Mouse (Mus musculus) macrophage (primary cell): ENCODE results near the gene Aatf. TPM values are rescaled to one million over a fixed set of nuclear protein-coding genes. Genes with fewer than 3 reads are reported as not detected.

Experiments used
- H3K27ac ChIP-seq: fragments of 350-480 bp; formaldehyde crosslinking; 2 replicates; pipeline ENCODE4 v1.9.0; 2021
- H3K36me3 ChIP-seq: fragments of 350-480 bp; formaldehyde crosslinking; 2 replicates; pipeline ENCODE4 v1.9.0; 2021; ENCODE audit errors: inconsistent target
- H3K4me3 ChIP-seq: fragments of 350-480 bp; formaldehyde crosslinking; 2 replicates; pipeline ENCODE4 v1.9.0; 2021; ENCODE audit errors: inconsistent target
- H3K79me2 ChIP-seq: fragments of 350-480 bp; formaldehyde crosslinking; 2 replicates; pipeline ENCODE4 v1.9.0; 2021; ENCODE audit errors: inconsistent target
- WGBS: methylation state at CpG from one replicate; pipeline ENCODE4 v1.1.7; 2026; ENCODE audit warnings: inconsistent platforms; ENCODE audit not compliant: missing documents; 5-methylcytosine and 5-hydroxymethylcytosine counted together
- polyA plus RNA-seq: library from polyadenylated mRNA; stranded (reverse); fragments of 250-400 nt; gene quantifications from 3 replicates; pipeline ENCODE4 v1.2.4, GENCODE M21; 2018; ENCODE audit warnings: inconsistent platforms

The Aatf gene
- polyA plus RNA-seq, 1 experiment from 2014 or later = 42.5 TPM

- 19% methylated on average over 14 of the region's 14 CpGs for WGBS
- Histone ChIP-seq H3K27ac (no peak overlapping the region), H3K4me3 (no peak overlapping the region), H3K79me2 (peaks cover 11% of the 10 kb centered on the region), H3K36me3 (no peaks in the 10 kb centered on the region)
Observed at GRCm38 (mm10) chr11:84516501-84517240, 3.3 kb upstream of the Aatf start.

- Histone ChIP-seq H3K27ac (no peak overlapping the region), H3K4me3 (no peak overlapping the region), H3K36me3 (peaks cover 16% of the 10 kb centered on the region), H3K79me2 (peaks cover 11% of the 10 kb centered on the region)
- WGBS = 92% methylated on average over 1 of the region's 1 CpGs
Observed at GRCm38 (mm10) chr11:84512031-84512430, 1.3 kb downstream of the Aatf start.

GRCm38 (mm10) chr11:84504296-84504695, 9.0 kb downstream of the Aatf start:
- Histone ChIP-seq H3K36me3 (peaks cover 22% of the 10 kb centered on the region), H3K4me3 (no peak overlapping the region), H3K79me2 (no peaks in the 10 kb centered on the region), H3K27ac (no peak overlapping the region)
- WGBS = 100% methylated on average over 1 of the region's 1 CpGs

- peaks cover 14% of the 10 kb centered on the region; the same call in 1 of the 2 replicates for H3K36me3 ChIP-seq
- H3K27ac ChIP-seq = no peak overlapping the region
- WGBS = 82% methylated on average over 2 of the region's 2 CpGs
Observed at GRCm38 (mm10) chr11:84497944-84498343, 15.4 kb downstream of the Aatf start.

GRCm38 (mm10) chr11:84496901-84497300, 16.4 kb downstream of the Aatf start:
- Histone ChIP-seq H3K36me3 (peaks cover 10% of the 10 kb centered on the region), H3K27ac (no peak overlapping the region), H3K4me3 (no peak overlapping the region), H3K79me2 (no peaks in the 10 kb centered on the region)

More at GRCm38 (mm10) chr11:84497944-84498343, 15.4 kb downstream of the Aatf start:
- Histone ChIP-seq H3K4me3 (no peak overlapping the region), H3K79me2 (no peaks in the 10 kb centered on the region)

GRCm38 (mm10) chr11:84495774-84496173, 17.5 kb downstream of the Aatf start:
- 97% methylated on average over 4 of the region's 4 CpGs for WGBS

GRCm38 (mm10) chr11:84481661-84482060, 31.7 kb downstream of the Aatf start:
- WGBS = 93% methylated on average over 7 of the region's 7 CpGs
- H3K27ac ChIP-seq = no peak overlapping the region
- H3K79me2 ChIP-seq = no peaks in the 10 kb centered on the region
- H3K4me3 ChIP-seq = no peak overlapping the region
- no peaks in the 10 kb centered on the region for H3K36me3 ChIP-seq

More at GRCm38 (mm10) chr11:84495774-84496173, 17.5 kb downstream of the Aatf start:
- Histone ChIP-seq H3K79me2 (no peaks in the 10 kb centered on the region), H3K4me3 (no peak overlapping the region), H3K27ac (no peak overlapping the region), H3K36me3 (peaks cover 16% of the 10 kb centered on the region)

GRCm38 (mm10) chr11:84480451-84480850, 32.9 kb downstream of the Aatf start:
- Histone ChIP-seq H3K36me3 (no peaks in the 10 kb centered on the region), H3K27ac (no peak overlapping the region), H3K79me2 (no peaks in the 10 kb centered on the region), H3K4me3 (no peak overlapping the region)
- WGBS = 94% methylated on average over 3 of the region's 3 CpGs

- WGBS = 69% methylated on average over 2 of the region's 2 CpGs
- no peaks in the 10 kb centered on the region for H3K79me2 ChIP-seq
Observed at GRCm38 (mm10) chr11:84476641-84477040, 36.7 kb downstream of the Aatf start.

GRCm38 (mm10) chr11:84475991-84476390, 37.3 kb downstream of the Aatf start:
- Histone ChIP-seq H3K27ac (no peak overlapping the region), H3K36me3 (peaks cover 4% of the 10 kb centered on the region; the same call in 1 of the 2 replicates), H3K4me3 (no peak overlapping the region), H3K79me2 (no peaks in the 10 kb centered on the region)
- WGBS = 87% methylated on average over 4 of the region's 4 CpGs

More at GRCm38 (mm10) chr11:84476641-84477040, 36.7 kb downstream of the Aatf start:
- Histone ChIP-seq H3K4me3 (no peak overlapping the region), H3K27ac (no peak overlapping the region), H3K36me3 (0 out of 2 replicates have a peak, but pooled peaks cover 4% of the 10 kb centered on the region)

- Histone ChIP-seq H3K36me3 (peaks cover 4% of the 10 kb centered on the region; the same call in 1 of the 2 replicates), H3K79me2 (no peaks in the 10 kb centered on the region), H3K4me3 (no peak overlapping the region), H3K27ac (no peak overlapping the region)
- WGBS = 92% methylated on average over 3 of the region's 4 CpGs
Observed at GRCm38 (mm10) chr11:84473093-84473667, 40.1 kb downstream of the Aatf start.

GRCm38 (mm10) chr11:84464571-84464970, 48.8 kb downstream of the Aatf start:
- H3K27ac ChIP-seq = no peak overlapping the region
- WGBS = 98% methylated on average over 5 of the region's 5 CpGs
- no peaks in the 10 kb centered on the region for H3K79me2 ChIP-seq
- no peaks in the 10 kb centered on the region for H3K36me3 ChIP-seq
- H3K4me3 ChIP-seq = no peak overlapping the region

- no peak overlapping the region for H3K4me3 ChIP-seq
- no peaks in the 10 kb centered on the region for H3K36me3 ChIP-seq
- 95% methylated on average over 7 of the region's 7 CpGs for WGBS
Observed at GRCm38 (mm10) chr11:84453901-84454300, 59.4 kb downstream of the Aatf start.

GRCm38 (mm10) chr11:84442554-84443331, 70.6 kb downstream of the Aatf start:
- Histone ChIP-seq H3K79me2 (no peaks in the 10 kb centered on the region), H3K4me3 (no peak overlapping the region), H3K27ac (no peak overlapping the region; the same call in 1 of the 2 replicates), H3K36me3 (peaks cover 4% of the 10 kb centered on the region; the same call in 1 of the 2 replicates)
- 95% methylated on average over 4 of the region's 4 CpGs for WGBS

More at GRCm38 (mm10) chr11:84453901-84454300, 59.4 kb downstream of the Aatf start:
- no peaks in the 10 kb centered on the region for H3K79me2 ChIP-seq
- no peak overlapping the region for H3K27ac ChIP-seq
